Mouse (Mus musculus) testis, postnatal 14 days (tissue): ENCODE data around the gene Gm49318.
A peak's percentile ranks its signal among the peaks of the same experiment; 100 is the strongest.
"Not testable (repeated sequence)": the region's sequence is repeated elsewhere in the genome, so short reads cannot be mapped to it uniquely, and the experiment has no call there.

ENCODE experiments used
- DNase-seq: peaks from one replicate; pipeline ENCODE4 v3.0.0; 2021; ENCODE audit warnings: low spot score

The Gm49318 gene

GRCm38 (mm10) chr9:22070791-22071573 is at the start of gene Gm49318, which contains the start of gene Zfp653:
Gm49318 (minus strand) TSS chr9:22071259.
Zfp653 (minus strand) TSS chr9:22071376.
- DNase-seq, result peak; percentile 97

DNA sequence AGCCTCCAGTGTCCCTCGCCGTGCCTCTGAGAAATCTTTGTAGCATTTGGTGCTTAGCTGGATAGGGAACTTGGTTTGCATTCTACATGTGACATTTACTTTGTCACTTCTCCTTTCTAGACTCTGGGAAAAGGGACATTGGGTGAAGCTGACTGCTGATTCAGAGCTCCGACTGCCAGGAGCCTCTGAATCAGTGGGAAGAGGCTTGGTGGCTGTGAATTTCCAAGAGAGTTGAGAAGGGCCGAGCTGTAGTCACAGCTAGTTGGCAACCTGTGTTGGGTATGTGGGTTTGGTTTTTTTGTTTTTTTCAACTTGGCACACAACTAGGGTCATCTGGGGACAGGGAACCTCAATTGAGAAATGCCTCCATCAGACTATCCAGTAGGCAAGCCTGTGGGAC is 48.5 kb upstream of the Gm49318 start:
- no peak for DNase-seq

GRCm38 (mm10) chr9:22117754-22118456 is 46.8 kb upstream of the Gm49318 start:
- DNase-seq, result no peak

DNA sequence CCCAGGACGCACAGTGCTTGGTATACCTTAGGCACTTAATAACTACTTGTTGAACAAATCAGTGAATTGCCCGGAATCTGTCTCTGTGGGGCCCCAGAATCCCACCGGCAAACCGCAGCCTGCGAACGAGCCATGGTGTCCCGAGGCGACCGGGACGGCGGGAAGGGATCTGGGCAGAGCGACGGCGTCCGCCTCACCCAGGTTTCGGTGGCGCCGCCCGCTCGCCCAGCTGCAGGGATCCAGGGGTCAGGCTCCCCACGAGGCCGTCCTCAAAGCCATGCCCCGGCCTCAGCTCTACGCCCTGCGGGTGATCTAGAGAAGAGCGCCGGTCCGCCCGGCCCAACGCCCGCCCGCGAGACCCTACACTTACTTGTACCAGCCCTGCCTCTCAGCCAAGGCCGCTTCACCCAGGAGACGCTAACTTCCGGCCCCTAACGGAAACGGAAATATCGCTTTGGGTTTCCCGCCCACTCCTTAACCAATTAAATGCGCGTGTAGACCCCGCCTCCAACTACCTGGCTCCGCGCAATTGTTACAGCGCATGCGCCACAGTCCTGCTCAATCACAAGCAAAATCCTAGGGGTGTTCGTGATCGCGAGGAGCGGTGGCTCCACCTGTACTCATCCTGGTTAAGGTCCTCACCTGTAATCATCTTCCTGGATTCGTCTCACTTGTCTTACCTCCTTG is 45.8 kb upstream of the Gm49318 start, which contains the start of gene Elof1:
Elof1 (minus strand) TSS at position 433 of the 687 bp plus-strand sequence.
- peak; percentile 94 for DNase-seq

GRCm38 (mm10) chr9:22116086-22116485 is 45.0 kb upstream of the Gm49318 start:
- DNase-seq, result no peak

- DNase-seq, result no peak
These were observed 44.6 kb upstream of the Gm49318 start for GRCm38 (mm10) chr9:22115635-22116034.

GRCm38 (mm10) chr9:22108194-22108593 is 37.1 kb upstream of the Gm49318 start:
- no peak for DNase-seq

- DNase-seq, result no peak
These were observed 28.9 kb upstream of the Gm49318 start for GRCm38 (mm10) chr9:22099922-22100321.

DNA sequence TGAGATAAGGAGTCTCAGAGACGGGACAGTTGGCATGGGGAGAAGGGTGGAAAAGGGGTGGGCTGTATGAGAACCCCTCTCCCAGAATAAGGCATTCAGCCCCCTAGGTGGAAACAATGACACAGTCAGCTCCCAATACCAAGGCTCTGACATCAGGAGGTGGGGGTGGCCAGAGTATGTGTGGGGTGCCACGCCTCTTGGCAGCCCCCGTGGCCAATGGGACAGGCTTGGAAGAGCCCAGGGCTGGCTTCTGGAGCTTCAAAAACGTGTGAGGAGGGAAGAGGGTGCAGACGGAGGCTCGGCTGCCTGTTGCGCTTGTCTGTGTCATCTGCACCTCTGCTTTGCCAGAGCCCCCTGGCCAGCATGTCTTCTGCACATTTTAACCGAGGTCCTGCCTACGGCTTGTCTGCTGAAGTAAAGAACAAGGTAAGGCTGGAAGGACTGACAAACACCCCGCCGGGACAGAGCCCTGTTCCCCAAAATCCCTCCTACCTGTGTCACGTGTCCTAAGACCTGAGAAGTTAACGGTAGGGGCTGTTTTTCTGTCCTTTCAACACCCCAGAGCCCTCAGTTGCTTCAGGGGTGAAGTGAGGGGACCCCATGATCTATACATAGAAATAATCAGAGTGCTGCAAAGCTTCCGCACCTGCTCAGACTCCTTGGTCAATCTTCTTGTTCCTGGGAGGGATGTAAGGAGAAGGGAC is 28.1 kb upstream of the Gm49318 start, which contains the start of gene Cnn1:
Cnn1 (plus strand) TSS at position 224 of the 704 bp plus-strand sequence.
- no peak for DNase-seq

DNA sequence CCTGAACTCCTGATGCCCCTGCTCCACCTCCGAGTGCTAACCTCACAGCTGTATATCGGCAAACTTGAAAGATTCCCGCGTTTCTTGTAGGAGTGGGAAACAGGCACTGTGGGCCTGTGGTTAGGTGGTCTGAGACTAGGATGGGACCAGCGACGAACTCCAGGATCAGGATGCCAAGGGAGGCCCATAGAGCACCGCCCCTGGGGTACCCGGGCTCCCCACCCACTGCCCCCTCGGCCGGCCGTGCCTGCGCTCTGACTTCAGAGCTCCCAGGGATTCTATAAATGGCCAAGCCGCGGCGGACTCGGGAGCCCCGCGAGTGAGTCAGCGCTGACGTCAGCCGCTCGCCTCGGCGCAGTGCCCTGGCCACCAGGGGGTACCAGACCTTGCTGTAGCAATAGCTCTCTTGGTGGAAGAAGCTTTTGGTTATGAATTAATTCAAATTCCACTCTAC is 24.8 kb upstream of the Gm49318 start:
- peak; percentile 67 for DNase-seq

- no peak for DNase-seq
These were observed 21.7 kb upstream of the Gm49318 start for GRCm38 (mm10) chr9:22092746-22093145.

DNA sequence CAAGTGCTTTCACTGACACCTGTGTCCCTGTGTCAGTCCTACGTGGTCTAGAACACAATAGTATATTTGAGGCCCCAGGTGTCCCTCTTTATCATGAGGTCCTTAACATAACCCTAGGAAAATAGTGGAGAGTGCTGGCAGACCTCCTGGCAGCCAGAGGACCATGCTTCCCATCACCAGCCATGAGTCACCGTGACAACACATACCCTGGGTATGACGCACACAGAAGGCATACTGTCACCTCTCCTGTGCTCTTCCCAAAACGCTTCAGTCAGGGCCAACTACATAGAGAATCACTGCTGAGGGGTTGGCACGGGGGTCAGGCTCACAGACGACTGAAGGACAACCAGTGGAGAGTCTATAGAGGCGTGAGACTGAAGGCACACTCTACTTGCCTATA is 18.9 kb upstream of the Gm49318 start:
- no peak for DNase-seq

DNA sequence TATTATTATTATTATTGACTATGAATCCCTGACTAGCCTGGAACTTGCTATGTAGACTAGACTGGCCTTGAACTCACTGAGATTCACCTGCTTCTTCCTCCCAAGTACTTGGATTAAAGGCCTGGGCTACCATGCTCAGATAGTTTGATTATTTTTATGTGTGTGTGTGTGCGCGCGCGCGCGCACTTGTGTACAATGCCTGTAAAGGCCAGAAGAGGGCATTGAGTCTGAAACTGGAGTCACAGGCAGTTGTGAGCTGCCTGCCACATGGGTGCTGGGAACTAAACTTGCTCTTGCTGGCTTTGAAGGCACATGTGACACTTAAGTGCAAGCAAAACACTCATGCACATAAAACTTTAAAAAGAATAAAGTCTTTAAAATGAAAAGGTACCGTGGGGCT is 18.2 kb upstream of the Gm49318 start:
- no peak for DNase-seq

- DNase-seq, result no peak
These were observed 16.1 kb upstream of the Gm49318 start for GRCm38 (mm10) chr9:22087034-22087618.

DNA sequence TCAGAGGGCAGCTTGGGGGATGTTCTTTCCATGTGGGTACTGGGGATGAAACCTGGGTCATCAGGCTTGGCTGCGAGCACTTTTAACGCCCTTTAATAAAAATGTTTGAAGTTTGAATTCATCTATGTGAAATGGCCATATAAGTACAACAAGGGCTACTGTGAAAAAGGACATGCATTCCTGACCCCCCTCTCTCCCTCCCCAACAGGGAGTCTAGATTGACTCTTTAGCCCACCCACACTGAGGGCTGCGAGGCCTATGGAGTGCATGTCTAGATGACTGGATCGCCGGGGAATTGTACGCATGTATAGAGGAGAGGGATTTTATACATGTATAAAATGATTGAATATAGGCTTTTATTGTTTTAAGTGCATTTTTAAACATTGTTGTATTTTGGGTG is 15.0 kb upstream of the Gm49318 start:
- no peak for DNase-seq

DNA sequence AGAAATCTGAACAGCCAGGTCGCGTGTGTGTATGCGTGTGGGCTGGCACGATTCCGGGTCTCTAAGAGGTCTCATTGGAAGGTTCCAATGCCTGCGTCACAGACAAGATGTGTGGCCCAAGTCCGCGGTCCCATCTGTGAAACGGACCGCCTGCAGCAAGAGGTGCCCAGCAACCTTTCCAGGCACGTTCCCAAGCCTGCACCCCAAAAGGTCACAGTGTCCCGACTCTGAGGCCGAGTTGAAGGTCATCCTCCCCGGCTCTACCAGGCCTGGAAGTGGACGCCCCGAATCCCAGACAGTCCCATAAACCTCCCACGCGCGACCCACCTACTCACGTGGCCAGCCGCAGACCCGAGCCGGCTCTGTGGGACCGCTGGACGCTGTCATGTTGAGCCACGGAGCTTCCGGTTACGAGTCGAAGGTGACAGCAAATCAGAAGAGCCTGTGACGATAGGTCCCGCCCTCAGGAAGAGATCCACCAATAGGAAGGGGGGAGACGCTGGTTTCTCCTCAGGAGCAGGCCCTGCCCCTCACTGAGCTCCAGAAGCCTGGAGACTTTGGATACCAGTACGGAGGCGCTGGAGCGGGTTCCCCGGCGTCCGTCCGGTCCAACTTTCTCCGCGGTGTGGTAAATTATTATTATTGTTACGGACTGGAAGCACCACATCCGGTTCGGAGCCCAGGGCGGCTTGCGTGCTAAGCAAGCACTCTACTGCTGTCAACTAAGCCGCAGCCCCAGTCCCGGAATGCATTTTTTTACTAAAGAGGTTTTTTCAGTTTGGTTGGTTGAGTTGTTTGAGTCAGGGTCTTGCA is 14.2 kb upstream of the Gm49318 start, which contains the start of gene Ecsit:
Ecsit (minus strand) TSS at position 417 of the 813 bp plus-strand sequence.
- peak; percentile 95 for DNase-seq

DNA sequence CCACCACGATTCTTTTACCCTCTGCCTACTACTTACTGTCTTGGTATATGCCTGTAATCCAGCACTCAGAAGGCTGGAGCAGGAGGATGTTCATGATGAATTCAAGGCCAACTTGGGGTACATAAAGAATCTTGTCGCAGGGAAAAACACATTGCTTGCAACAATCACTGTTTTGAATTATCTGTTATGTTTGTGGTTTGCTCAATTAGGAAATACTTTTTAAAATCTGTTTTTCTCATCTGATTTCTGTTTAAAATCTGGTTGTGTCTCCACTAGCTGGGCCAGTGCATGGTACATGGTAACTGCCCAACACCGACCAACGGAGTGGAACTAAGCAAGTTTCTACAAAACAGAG is 13.6 kb upstream of the Gm49318 start:
- DNase-seq, result no peak

DNA sequence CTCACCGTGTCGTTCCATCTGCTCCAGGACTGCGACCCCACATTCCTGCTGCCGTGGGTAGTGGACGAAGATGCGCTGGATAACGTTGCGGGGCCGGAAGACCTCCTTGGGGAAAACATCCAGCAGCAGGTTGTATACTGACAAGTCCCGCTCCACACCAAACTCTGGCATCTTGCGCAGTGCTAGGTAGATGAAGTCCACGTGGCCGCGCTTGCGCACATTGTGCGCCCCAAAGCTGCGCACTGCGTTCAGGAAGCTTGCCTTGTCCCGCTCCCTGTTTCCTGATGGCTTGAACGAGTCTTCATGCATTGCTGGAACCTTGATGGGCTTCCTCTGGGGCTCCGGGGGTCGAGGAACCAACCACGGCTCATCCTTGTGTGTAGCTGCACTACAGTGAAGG is 5.2 kb upstream of the Gm49318 start:
- DNase-seq, result no peak

- not testable (repeated sequence) for DNase-seq
These were observed 4.7 kb upstream of the Gm49318 start for GRCm38 (mm10) chr9:22075778-22076177.

DNA sequence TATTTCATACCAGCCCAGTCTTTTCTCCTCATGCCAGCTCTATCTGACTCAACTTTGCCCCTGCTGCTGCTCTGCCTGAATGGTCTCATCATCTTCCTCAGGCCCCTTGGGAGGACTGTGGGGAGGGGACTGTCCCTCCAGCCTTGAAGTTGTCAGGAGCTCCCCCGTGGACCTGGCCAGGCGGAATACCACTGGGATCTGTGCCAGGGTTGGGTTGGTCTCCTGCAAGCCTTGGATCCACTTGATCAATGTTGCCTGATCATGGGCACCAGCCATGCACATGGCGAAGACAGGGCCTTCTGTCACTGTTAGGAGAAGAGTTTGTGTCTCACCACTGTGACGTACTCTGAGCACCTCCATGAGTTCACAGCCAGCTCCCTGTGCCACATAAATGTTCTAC is 1.2 kb upstream of the Gm49318 start:
- no peak for DNase-seq
